Mouse (Mus musculus): ENCODE data around the gene Slc16a7.

DNA sequence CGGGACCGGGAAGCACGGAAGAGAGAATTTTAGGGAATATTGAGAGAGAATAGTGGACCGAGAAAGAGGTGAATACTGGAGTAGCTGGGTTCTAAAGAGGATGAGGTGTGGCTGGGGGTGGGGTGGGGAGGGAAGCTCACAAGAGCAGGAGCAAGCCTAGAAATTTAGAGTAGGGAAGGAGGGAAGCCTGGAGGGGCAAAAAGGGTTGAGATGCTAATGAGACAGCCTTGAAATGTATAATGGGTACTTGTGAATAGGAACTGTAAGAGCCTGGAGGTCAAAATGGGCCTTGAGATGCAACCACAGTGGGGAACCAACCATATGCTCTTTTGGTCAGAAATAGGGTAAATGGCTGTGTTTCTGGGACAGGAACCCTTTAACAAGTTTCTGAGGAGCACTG, 203.9 kb downstream of the Slc16a7 start:
- TF ChIP-seq POLR2A (IDR thresholded peaks at IDR 0.05; ENCODE audit: extremely low read depth, insufficient read depth, low read length), result no peak
- no peak for TF ChIP-seq CTCF (IDR thresholded peaks at IDR 0.05; ENCODE audit: low read depth, low read length)
